Mouse (Mus musculus) heart, postnatal 14 days (tissue): ENCODE measurements around the gene Prpsap2. TPM values are rescaled to one million over a fixed set of nuclear protein-coding genes. Genes with fewer than 3 reads are reported as not detected.

Experiments
- total RNA-seq, 2 experiments: library from RNA; stranded (reverse); gene quantifications; 2 replicates each; pipeline ENCODE4 v1.2.3; 2021

Gene Prpsap2
- total RNA-seq, 2 experiments from 2014 or later: 6.4 to 7.0 TPM

Other genes with a start within 250 kb of the Prpsap2 start
- 10 to 100 TPM; 23.4 to 29.8 TPM for gene Epn2, start 182.4 kb downstream of the Prpsap2 start, total RNA-seq
- 10 to 100 TPM; 13.9 to 15.4 TPM for gene Grap, start 108.8 kb downstream of the Prpsap2 start, total RNA-seq
- under 1 TPM; 0.07 to 0.24 TPM for gene Fam83g, start 78.0 kb downstream of the Prpsap2 start, total RNA-seq
- gene Slc5a10, start 41.3 kb downstream of the Prpsap2 start, total RNA-seq: not detected
- gene Ulk2, start 93.0 kb upstream of the Prpsap2 start, total RNA-seq: 10 to 100 TPM; 45.8 to 48.1 TPM
- 10 to 100 TPM; 14.7 to 15.6 TPM for gene Akap10, start 168.2 kb upstream of the Prpsap2 start, total RNA-seq
- 10 to 100 TPM; 21.2 to 23.5 TPM for gene Specc1, start 194.7 kb upstream of the Prpsap2 start, total RNA-seq